Mouse (Mus musculus) telencephalon, adult 2 months (tissue): ENCODE measurements at regions not wholly inside any gene's neighbourhood (a gene's known extent, or its start where the extent isn't known, plus 50 kb on each side); places are given as distances from the start of the nearest gene placed in this dataset.
A peak's percentile ranks its signal among the peaks of the same experiment; 100 is the strongest.

Source experiments
- DNase-seq: peaks from one replicate; pipeline ENCODE4 v3.0.0-alpha.2; 2011; ENCODE audit warnings: low read depth, low spot score

- no peak for DNase-seq
Measured at GRCm38 (mm10) chr7:117878903-117879302, 237.1 kb downstream of the Rps15a start.

GRCm38 (mm10) chr7:117875241-117875640, 240.7 kb downstream of the Rps15a start:
- DNase-seq = no peak

GRCm38 (mm10) chr7:117859419-117859818, 256.6 kb downstream of the Rps15a start:
- DNase-seq = no peak

GRCm38 (mm10) chr7:117855955-117856354, 260.0 kb downstream of the Rps15a start:
- peak; percentile 60 for DNase-seq

GRCm38 (mm10) chr7:117853716-117854115, 262.3 kb downstream of the Rps15a start:
- no peak for DNase-seq

- no peak for DNase-seq
Measured at GRCm38 (mm10) chr7:117852866-117853265, 263.1 kb downstream of the Rps15a start.

GRCm38 (mm10) chr7:117850822-117851221, 265.2 kb downstream of the Rps15a start:
- DNase-seq = no peak

GRCm38 (mm10) chr7:117846041-117846440, 269.9 kb downstream of the Rps15a start:
- no peak for DNase-seq

GRCm38 (mm10) chr7:117842780-117843179, 273.2 kb downstream of the Rps15a start:
- no peak for DNase-seq

GRCm38 (mm10) chr7:117795035-117795434, 321.0 kb downstream of the Rps15a start:
- DNase-seq = no peak

GRCm38 (mm10) chr7:117793991-117794390, 322.0 kb downstream of the Rps15a start:
- no peak for DNase-seq

- no peak for DNase-seq
Measured at GRCm38 (mm10) chr7:117792456-117792855, 323.5 kb downstream of the Rps15a start.

- no peak for DNase-seq
Measured at GRCm38 (mm10) chr7:117778996-117779395, 337.0 kb downstream of the Rps15a start.

- DNase-seq = no peak
Measured at GRCm38 (mm10) chr7:117777921-117778320, 338.1 kb downstream of the Rps15a start.

GRCm38 (mm10) chr7:117771836-117772235, 344.2 kb downstream of the Rps15a start:
- no peak for DNase-seq

- DNase-seq = no peak
Measured at GRCm38 (mm10) chr7:117759506-117759905, 356.5 kb downstream of the Rps15a start.

- DNase-seq = no peak
Measured at GRCm38 (mm10) chr7:117757033-117757432, 359.0 kb downstream of the Rps15a start.

GRCm38 (mm10) chr7:117755830-117756229, 360.2 kb downstream of the Rps15a start:
- no peak for DNase-seq

GRCm38 (mm10) chr7:117753296-117753695, 362.7 kb downstream of the Rps15a start:
- DNase-seq = peak; percentile 31

- no peak for DNase-seq
Measured at GRCm38 (mm10) chr7:117752302-117753185, 363.4 kb downstream of the Rps15a start.

- no peak for DNase-seq
Measured at GRCm38 (mm10) chr7:117747991-117748390, 367.2 kb downstream of the Xylt1 start.

GRCm38 (mm10) chr7:117746393-117746792, 365.6 kb downstream of the Xylt1 start:
- no peak for DNase-seq

- DNase-seq = peak; percentile 46
Measured at GRCm38 (mm10) chr7:117739706-117740105, 358.9 kb downstream of the Xylt1 start.

- DNase-seq = no peak
Measured at GRCm38 (mm10) chr7:117735699-117736020, 354.9 kb downstream of the Xylt1 start.
